Mouse (Mus musculus) neural tube, postnatal 0 days (tissue): ENCODE results near the gene Sypl2. TPM values are rescaled to one million over a fixed set of nuclear protein-coding genes. Genes with fewer than 3 reads are reported as not detected.

ENCODE experiments used
- polyA plus RNA-seq: library from polyadenylated mRNA; unstranded; fragments of >200 nt; fragmentation: Nextera tagmentation; extraction: Ambion mirVana; gene quantifications from 2 replicates; pipeline ENCODE4 v1.2.1, GENCODE M21; 2015

Gene Sypl2
- polyA plus RNA-seq = 0.45 and 0.62 TPM in 2 replicates

GRCm38 (mm10) chr3:108226558-108227350 is at the start of gene Sypl2:
Sypl2 (minus strand) TSS chr3:108226648.

GRCm38 (mm10) chr3:108256719-108257637 is 30.5 kb upstream of the Sypl2 start, which contains the start of gene Psma5:
Psma5 (plus strand) TSS chr3:108256926.

DNA sequence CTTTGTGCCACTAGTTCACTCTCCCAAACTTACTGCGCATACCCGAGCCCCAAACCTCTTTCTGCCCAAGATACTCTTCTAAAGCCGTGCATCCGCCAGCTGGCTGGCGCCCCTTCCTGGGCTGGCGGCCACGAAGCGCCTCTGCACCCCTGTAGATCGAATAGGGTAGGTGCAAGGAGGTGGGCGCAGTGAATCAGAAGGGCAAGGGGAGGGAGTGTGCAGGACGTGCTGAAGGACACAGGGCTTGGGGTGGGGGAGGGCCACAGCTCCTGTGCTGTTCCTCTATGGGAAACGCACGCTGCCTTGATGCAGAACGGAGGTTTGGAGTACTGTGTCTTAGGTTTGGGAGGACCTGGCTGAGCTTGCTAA is 15.7 kb downstream of the Sypl2 start, which contains the start of gene Atxn7l2:
Gene Atxn7l2, minus strand, starts transcription at position 164 of the 369 bp plus-strand sequence.

DNA sequence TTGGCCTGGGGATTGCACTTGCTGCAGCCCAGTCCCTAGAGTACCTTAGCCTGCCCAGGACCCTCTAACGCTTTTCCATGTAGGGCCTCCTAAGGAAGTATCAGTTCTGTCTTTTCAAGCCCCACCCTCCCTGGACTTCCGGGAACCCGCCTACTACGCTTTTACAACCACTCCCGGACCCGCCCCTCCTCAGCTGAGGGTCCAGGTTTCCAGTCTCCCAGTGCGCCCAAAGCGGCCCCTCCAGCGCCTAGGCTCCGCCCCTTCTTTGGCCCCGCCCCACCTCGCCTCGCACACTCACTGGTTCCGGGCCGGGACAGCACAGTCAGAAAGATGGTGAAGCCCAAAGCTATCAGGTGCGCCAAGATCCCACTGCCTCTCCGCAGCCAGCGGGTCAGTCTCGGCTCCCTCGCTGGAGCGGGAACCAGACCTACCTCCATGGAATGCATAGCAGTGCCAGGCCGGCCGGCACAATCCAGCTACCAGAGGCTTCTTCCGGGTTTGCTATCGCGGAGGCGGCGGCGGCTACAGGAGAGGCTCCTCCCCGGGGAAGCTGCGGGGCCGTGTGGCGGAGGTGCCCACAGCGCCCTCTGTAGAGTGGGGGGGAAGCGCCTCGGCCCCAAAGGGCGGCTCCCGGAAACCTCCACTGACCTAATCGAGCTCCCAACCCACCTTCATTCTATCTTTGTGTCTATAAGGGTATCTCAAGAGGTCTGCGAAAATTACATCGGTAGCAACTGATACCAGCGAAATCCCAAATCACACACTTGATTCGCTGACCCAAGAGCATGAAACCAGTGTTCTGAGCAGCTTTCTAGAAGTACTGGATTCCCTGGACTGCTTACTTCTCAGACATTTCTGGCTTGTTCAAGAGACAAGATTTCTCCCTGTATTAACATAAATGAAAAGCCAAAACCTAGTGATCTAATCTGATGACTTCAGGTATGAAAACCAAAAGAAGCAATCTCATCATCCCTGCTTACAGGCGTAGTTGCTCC is 25.8 kb downstream of the Sypl2 start, which contains the start of gene Cyb561d1:
Gene Cyb561d1, minus strand, starts transcription at position 884 of the 995 bp plus-strand sequence.

GRCm38 (mm10) chr3:108186098-108187047 is 40.1 kb downstream of the Sypl2 start, which contains the start of gene Amigo1:
Amigo1 (plus strand) TSS chr3:108186335.

Other genes with a start within 250 kb of the Sypl2 start
- 12.0 and 19.7 TPM in 2 replicates for gene Gstm2, start 240.2 kb downstream of the Sypl2 start, polyA plus RNA-seq
- 540 and 612 TPM in 2 replicates for gene Gstm1, start 208.7 kb downstream of the Sypl2 start, polyA plus RNA-seq
- 24.6 and 24.8 TPM in 2 replicates for gene Gstm4, start 181.8 kb downstream of the Sypl2 start, polyA plus RNA-seq
- 46.4 and 51.5 TPM in 2 replicates for gene Ampd2, start 140.0 kb downstream of the Sypl2 start, polyA plus RNA-seq
- gene Gnat2, start 133.9 kb downstream of the Sypl2 start, polyA plus RNA-seq = 0.09 TPM in 1 of 2 replicates, not detected in the other
- 74.5 and 76.0 TPM in 2 replicates for gene Gnai3, start 80.5 kb downstream of the Sypl2 start, polyA plus RNA-seq
- gene Gpr61, start 71.8 kb downstream of the Sypl2 start, polyA plus RNA-seq = 8.6 TPM in 2 replicates
- gene Amigo1, start 40.3 kb downstream of the Sypl2 start, polyA plus RNA-seq = 13.9 and 16.3 TPM in 2 replicates
- 2.4 and 2.7 TPM in 2 replicates for gene Cyb561d1, start 25.4 kb downstream of the Sypl2 start, polyA plus RNA-seq
- gene Atxn7l2, start 15.7 kb downstream of the Sypl2 start, polyA plus RNA-seq = 12.6 and 13.1 TPM in 2 replicates
- gene Psma5, start 30.3 kb upstream of the Sypl2 start, polyA plus RNA-seq = 236 and 243 TPM in 2 replicates
- 13.1 and 15.4 TPM in 2 replicates for gene Sort1, start 57.4 kb upstream of the Sypl2 start, polyA plus RNA-seq
- gene Mybphl, start 138.3 kb upstream of the Sypl2 start, polyA plus RNA-seq = 0.15 and 0.18 TPM in 2 replicates
- 4.7 and 5.3 TPM in 2 replicates for gene Psrc1, start 157.2 kb upstream of the Sypl2 start, polyA plus RNA-seq
- 36.1 and 38.5 TPM in 2 replicates for gene Celsr2, start 188.9 kb upstream of the Sypl2 start, polyA plus RNA-seq
- 198 and 209 TPM in 2 replicates for gene Sars, start 218.6 kb upstream of the Sypl2 start, polyA plus RNA-seq